Mouse (Mus musculus): ENCODE results near the gene Ube2f. TPM values are rescaled to one million over a fixed set of nuclear protein-coding genes. Genes with fewer than 3 reads are reported as not detected.

Ube2f gene
- polyA plus RNA-seq, 1 experiment from 2014 or later: 59.6 TPM

- no peak overlapping the region for H3K4me2 ChIP-seq (ENCODE audit: low read length)
- WGBS: 74% methylated on average over 15 of the region's 15 CpGs
- ATAC-seq: no peak
- no peak overlapping the region for H3K9ac ChIP-seq (ENCODE audit: low read depth, low read length)
- no peaks in the 10 kb centered on the region for H3K36me3 ChIP-seq (ENCODE audit: control insufficient read depth, insufficient read depth, low read length)
- no peaks in the 10 kb centered on the region for H3K27me3 ChIP-seq (ENCODE audit: control insufficient read depth, insufficient read depth, low read depth, low read length)
- H3K4me3 ChIP-seq (ENCODE audit: low read depth, low read length): no peak overlapping the region
- no peaks in the 10 kb centered on the region for H3K9me3 ChIP-seq (replicated peaks; ENCODE audit: control insufficient read depth, low read length, poor library complexity, severe bottlenecking)
- H3K4me1 ChIP-seq (ENCODE audit: control insufficient read depth, insufficient read depth, low read length): no peaks in the 10 kb centered on the region
- no peak overlapping the region for H3K27ac ChIP-seq (ENCODE audit: low read length)
Observed at GRCm38 (mm10) chr1:91227381-91228054, 22.6 kb upstream of the Ube2f start.

GRCm38 (mm10) chr1:91231142-91231541 lies 19.0 kb upstream of the Ube2f start:
- Histone ChIP-seq H3K4me3 (ENCODE audit: low read depth, low read length) (no peak overlapping the region), H3K4me2 (ENCODE audit: low read length) (no peak overlapping the region), H3K27me3 (ENCODE audit: control insufficient read depth, insufficient read depth, low read depth, low read length) (no peaks in the 10 kb centered on the region), H3K9ac (ENCODE audit: low read depth, low read length) (no peak overlapping the region), H3K9me3 (replicated peaks; ENCODE audit: control insufficient read depth, low read length, poor library complexity, severe bottlenecking) (no peaks in the 10 kb centered on the region), H3K4me1 (ENCODE audit: control insufficient read depth, insufficient read depth, low read length) (no peaks in the 10 kb centered on the region), H3K27ac (ENCODE audit: low read length) (no peak overlapping the region), H3K36me3 (ENCODE audit: control insufficient read depth, insufficient read depth, low read length) (no peaks in the 10 kb centered on the region)
- WGBS: 59% methylated on average over 6 of the region's 6 CpGs
- no peak for ATAC-seq

- no peak overlapping the region for H3K9ac ChIP-seq (ENCODE audit: low read depth, low read length)
- H3K9me3 ChIP-seq (replicated peaks; ENCODE audit: control insufficient read depth, low read length, poor library complexity, severe bottlenecking): no peaks in the 10 kb centered on the region
- H3K4me3 ChIP-seq (ENCODE audit: low read depth, low read length): no peak overlapping the region
- H3K27ac ChIP-seq (ENCODE audit: low read length): no peak overlapping the region
- WGBS: 54% methylated on average over 5 of the region's 5 CpGs
- H3K4me1 ChIP-seq (ENCODE audit: control insufficient read depth, insufficient read depth, low read length): no peaks in the 10 kb centered on the region
- ATAC-seq: no peak
- H3K27me3 ChIP-seq (ENCODE audit: control insufficient read depth, insufficient read depth, low read depth, low read length): no peaks in the 10 kb centered on the region
- no peaks in the 10 kb centered on the region for H3K36me3 ChIP-seq (ENCODE audit: control insufficient read depth, insufficient read depth, low read length)
- no peak overlapping the region for H3K4me2 ChIP-seq (ENCODE audit: low read length)
Observed at GRCm38 (mm10) chr1:91231896-91232295, 18.2 kb upstream of the Ube2f start.

- Histone ChIP-seq H3K27ac (ENCODE audit: low read length) (no peak overlapping the region), H3K4me1 (ENCODE audit: control insufficient read depth, insufficient read depth, low read length) (no peaks in the 10 kb centered on the region), H3K4me3 (ENCODE audit: low read depth, low read length) (no peak overlapping the region), H3K27me3 (ENCODE audit: control insufficient read depth, insufficient read depth, low read depth, low read length) (no peaks in the 10 kb centered on the region), H3K36me3 (ENCODE audit: control insufficient read depth, insufficient read depth, low read length) (no peaks in the 10 kb centered on the region), H3K4me2 (ENCODE audit: low read length) (no peak overlapping the region), H3K9ac (ENCODE audit: low read depth, low read length) (no peak overlapping the region), H3K9me3 (replicated peaks; ENCODE audit: control insufficient read depth, low read length, poor library complexity, severe bottlenecking) (no peaks in the 10 kb centered on the region)
- no peak for ATAC-seq
- 85% methylated on average over 5 of the region's 5 CpGs for WGBS
Observed at GRCm38 (mm10) chr1:91235395-91235794, 14.7 kb upstream of the Ube2f start.

- no peaks in the 10 kb centered on the region for H3K9me3 ChIP-seq (replicated peaks; ENCODE audit: control insufficient read depth, low read length, poor library complexity, severe bottlenecking)
- no peak overlapping the region for H3K4me3 ChIP-seq (ENCODE audit: low read depth, low read length)
- no peaks in the 10 kb centered on the region for H3K4me1 ChIP-seq (ENCODE audit: control insufficient read depth, insufficient read depth, low read length)
- no peak overlapping the region for H3K4me2 ChIP-seq (ENCODE audit: low read length)
- 83% methylated on average over 6 of the region's 6 CpGs for WGBS
- no peak overlapping the region for H3K9ac ChIP-seq (ENCODE audit: low read depth, low read length)
- ATAC-seq: no peak
- H3K27ac ChIP-seq (ENCODE audit: low read length): no peak overlapping the region
- H3K36me3 ChIP-seq (ENCODE audit: control insufficient read depth, insufficient read depth, low read length): no peaks in the 10 kb centered on the region
- H3K27me3 ChIP-seq (ENCODE audit: control insufficient read depth, insufficient read depth, low read depth, low read length): no peaks in the 10 kb centered on the region
Observed at GRCm38 (mm10) chr1:91237676-91238075, 12.4 kb upstream of the Ube2f start.

GRCm38 (mm10) chr1:91239112-91239511 lies 11.0 kb upstream of the Ube2f start:
- H3K4me2 ChIP-seq (ENCODE audit: low read length): no peak overlapping the region
- H3K4me1 ChIP-seq (ENCODE audit: control insufficient read depth, insufficient read depth, low read length): no peaks in the 10 kb centered on the region
- no peak overlapping the region for H3K4me3 ChIP-seq (ENCODE audit: low read depth, low read length)
- no peaks in the 10 kb centered on the region for H3K36me3 ChIP-seq (ENCODE audit: control insufficient read depth, insufficient read depth, low read length)
- no peak for ATAC-seq
- no peaks in the 10 kb centered on the region for H3K9me3 ChIP-seq (replicated peaks; ENCODE audit: control insufficient read depth, low read length, poor library complexity, severe bottlenecking)
- no peak overlapping the region for H3K27ac ChIP-seq (ENCODE audit: low read length)
- 17% methylated on average over 5 of the region's 5 CpGs for WGBS
- H3K9ac ChIP-seq (ENCODE audit: low read depth, low read length): no peak overlapping the region
- H3K27me3 ChIP-seq (ENCODE audit: control insufficient read depth, insufficient read depth, low read depth, low read length): no peaks in the 10 kb centered on the region

- Histone ChIP-seq H3K27ac (ENCODE audit: low read length) (no peak overlapping the region), H3K4me2 (ENCODE audit: low read length) (no peak overlapping the region), H3K27me3 (ENCODE audit: control insufficient read depth, insufficient read depth, low read depth, low read length) (no peaks in the 10 kb centered on the region), H3K9ac (ENCODE audit: low read depth, low read length) (no peak overlapping the region), H3K4me3 (ENCODE audit: low read depth, low read length) (no peak overlapping the region), H3K9me3 (replicated peaks; ENCODE audit: control insufficient read depth, low read length, poor library complexity, severe bottlenecking) (no peaks in the 10 kb centered on the region), H3K36me3 (ENCODE audit: control insufficient read depth, insufficient read depth, low read length) (no peaks in the 10 kb centered on the region), H3K4me1 (ENCODE audit: control insufficient read depth, insufficient read depth, low read length) (no peaks in the 10 kb centered on the region)
- WGBS: 81% methylated on average over 1 of the region's 1 CpGs
- no peak for ATAC-seq
Observed at GRCm38 (mm10) chr1:91239800-91240199, 10.3 kb upstream of the Ube2f start.

GRCm38 (mm10) chr1:91240685-91241084 lies 9.4 kb upstream of the Ube2f start:
- Histone ChIP-seq H3K27ac (ENCODE audit: low read length) (no peak overlapping the region), H3K4me1 (ENCODE audit: control insufficient read depth, insufficient read depth, low read length) (no peaks in the 10 kb centered on the region), H3K4me2 (ENCODE audit: low read length) (no peak overlapping the region), H3K36me3 (ENCODE audit: control insufficient read depth, insufficient read depth, low read length) (no peaks in the 10 kb centered on the region), H3K9me3 (replicated peaks; ENCODE audit: control insufficient read depth, low read length, poor library complexity, severe bottlenecking) (no peaks in the 10 kb centered on the region), H3K4me3 (ENCODE audit: low read depth, low read length) (no peak overlapping the region), H3K27me3 (ENCODE audit: control insufficient read depth, insufficient read depth, low read depth, low read length) (no peaks in the 10 kb centered on the region), H3K9ac (ENCODE audit: low read depth, low read length) (no peak overlapping the region)
- WGBS: 81% methylated on average over 1 of the region's 1 CpGs
- ATAC-seq: no peak

GRCm38 (mm10) chr1:91241249-91241648 lies 8.9 kb upstream of the Ube2f start:
- Histone ChIP-seq H3K4me1 (ENCODE audit: control insufficient read depth, insufficient read depth, low read length) (no peaks in the 10 kb centered on the region), H3K36me3 (ENCODE audit: control insufficient read depth, insufficient read depth, low read length) (no peaks in the 10 kb centered on the region), H3K27ac (ENCODE audit: low read length) (no peak overlapping the region), H3K9ac (ENCODE audit: low read depth, low read length) (no peak overlapping the region), H3K4me3 (ENCODE audit: low read depth, low read length) (no peak overlapping the region), H3K27me3 (ENCODE audit: control insufficient read depth, insufficient read depth, low read depth, low read length) (no peaks in the 10 kb centered on the region), H3K9me3 (replicated peaks; ENCODE audit: control insufficient read depth, low read length, poor library complexity, severe bottlenecking) (no peaks in the 10 kb centered on the region), H3K4me2 (ENCODE audit: low read length) (no peak overlapping the region)
- WGBS: 86% methylated on average over 4 of the region's 4 CpGs
- ATAC-seq: no peak
